Mouse (Mus musculus) kidney, adult 2 months (tissue): Measurements from ENCODE around the gene Mmd. TPM values are rescaled to one million over a fixed set of nuclear protein-coding genes. Genes with fewer than 3 reads are reported as not detected.

Source experiments
- DNase-seq: peaks from one replicate; pipeline ENCODE4 v3.0.0; 2021
- H3K27ac ChIP-seq: fragments of 200-500 bp; 2 replicates; pipeline ENCODE4 v1.5.1; 2012; ENCODE audit warnings: low read depth, low read length, control low read depth, inconsistent platforms; ENCODE audit not compliant: insufficient read depth
- H3K27me3 ChIP-seq: fragments of 200-500 bp; replicated peaks from 2 replicates; pipeline ENCODE4 v1.6.1; 2012; ENCODE audit warnings: mild to moderate bottlenecking, moderate library complexity, low read length, inconsistent platforms; ENCODE audit not compliant: control insufficient read depth, insufficient read depth
- H3K36me3 ChIP-seq: fragments of 200-500 bp; 2 replicates; pipeline ENCODE4 v1.6.1; 2012; ENCODE audit warnings: mild to moderate bottlenecking, moderate library complexity, low read length, inconsistent platforms; ENCODE audit not compliant: control insufficient read depth, insufficient read depth
- H3K4me1 ChIP-seq: fragments of 200-500 bp; 2 replicates; pipeline ENCODE4 v1.6.1; 2011; ENCODE audit warnings: low read length; ENCODE audit not compliant: control insufficient read depth, insufficient read depth
- H3K4me3 ChIP-seq: fragments of 200-500 bp; 2 replicates; pipeline ENCODE4 v1.5.1; 2011; ENCODE audit warnings: mild to moderate bottlenecking, low read depth, low read length, control low read depth; ENCODE audit not compliant: insufficient read depth
- CTCF ChIP-seq: fragments of 200-500 bp; conservative IDR thresholded peaks from 2 replicates; pipeline ENCODE4 v1.5.1; 2011; ENCODE audit warnings: low read depth, mild to moderate bottlenecking, control low read depth, low read length, moderate library complexity, mixed read lengths; ENCODE audit not compliant: insufficient read depth, insufficient read length
- POLR2A ChIP-seq: fragments of 200-500 bp; IDR thresholded peaks from one replicate; pipeline ENCODE4 v1.6.1; 2011; ENCODE audit warnings: low read depth, low read length, control low read depth
- WGBS: fragments of 180-500 bp; shearing (Covaris S2); methylation state at CpG from one replicate; pipeline ENCODE4 v1.1.7; 2018; 5-methylcytosine and 5-hydroxymethylcytosine counted together
- polyA plus RNA-seq: library from polyadenylated mRNA; depleted of rRNA; stranded (reverse); fragments of >200 nt; gene quantifications from 2 replicates; pipeline ENCODE4 v1.2.3, GENCODE M21; 2012; rRNA removed

The Mmd gene
- polyA plus RNA-seq, 1 experiment = 27.6 TPM

GRCm38 (mm10) chr11:90306067-90306466, 56.8 kb downstream of the Mmd start:
- WGBS = 93% methylated on average over 5 of the region's 5 CpGs
- Histone ChIP-seq H3K4me3 (no peak overlapping the region), H3K27me3 (no peaks in the 10 kb centered on the region), H3K27ac (no peak overlapping the region), H3K36me3 (no peaks in the 10 kb centered on the region), H3K4me1 (no peaks in the 10 kb centered on the region)
- no peak for DNase-seq
- TF ChIP-seq POLR2A = no peak
- no peak for TF ChIP-seq CTCF

DNA sequence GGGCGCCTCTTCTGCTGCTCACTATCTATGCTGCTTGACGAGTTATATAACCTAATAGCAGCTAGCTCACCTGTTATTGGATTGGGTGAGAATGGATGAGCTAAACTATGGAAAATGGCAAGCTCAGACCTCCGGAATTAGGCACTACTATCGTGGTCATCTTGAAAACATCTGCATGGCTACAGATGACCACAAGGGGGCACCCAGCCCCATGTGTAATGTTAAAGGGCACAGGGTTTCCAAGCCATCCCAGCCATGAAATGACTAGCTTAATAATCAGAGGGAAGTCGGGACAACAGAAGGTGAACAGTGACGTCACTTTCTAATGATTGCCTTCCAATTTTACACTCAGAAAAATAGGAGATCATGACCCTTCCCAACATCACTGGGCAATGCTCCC, 57.7 kb downstream of the Mmd start:
- TF ChIP-seq CTCF = peak; percentile 88
- TF ChIP-seq POLR2A = no peak
- DNase-seq = peak; percentile 74
- no peak overlapping the region for H3K27ac ChIP-seq
- WGBS = 36% methylated on average over 6 of the region's 6 CpGs
- H3K4me3 ChIP-seq = no peak overlapping the region
- no peaks in the 10 kb centered on the region for H3K27me3 ChIP-seq
- H3K36me3 ChIP-seq = no peaks in the 10 kb centered on the region
- no peaks in the 10 kb centered on the region for H3K4me1 ChIP-seq

DNA sequence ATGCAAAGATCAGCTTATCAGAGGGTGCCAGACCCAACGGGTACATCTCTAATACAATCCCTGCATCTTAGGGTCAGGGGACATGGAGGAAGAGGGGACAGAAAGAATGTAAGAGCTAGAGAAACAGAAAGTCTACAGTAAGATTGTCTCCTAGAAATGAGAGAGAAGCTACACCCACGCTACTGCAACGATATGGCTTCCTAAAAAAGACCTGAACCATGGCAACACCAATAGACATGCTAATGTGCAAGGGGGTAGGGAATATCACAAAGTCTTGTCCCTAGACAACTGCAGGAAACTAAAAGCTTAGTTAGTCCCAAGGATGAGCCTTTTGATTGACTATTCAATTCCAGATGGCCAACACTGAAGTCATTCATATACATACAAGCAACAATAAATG, 65.3 kb downstream of the Mmd start:
- Histone ChIP-seq H3K27me3 (no peaks in the 10 kb centered on the region), H3K27ac (no peak overlapping the region), H3K4me1 (no peaks in the 10 kb centered on the region), H3K4me3 (no peak overlapping the region), H3K36me3 (no peaks in the 10 kb centered on the region)
- no peak for TF ChIP-seq CTCF
- DNase-seq = no peak
- WGBS = 92% methylated on average over 3 of the region's 3 CpGs

GRCm38 (mm10) chr11:90317482-90317881, 68.2 kb downstream of the Mmd start:
- Histone ChIP-seq H3K36me3 (no peaks in the 10 kb centered on the region), H3K4me1 (0 out of 2 replicates have a peak, but pooled peaks cover 3% of the 10 kb centered on the region), H3K27me3 (no peaks in the 10 kb centered on the region), H3K27ac (no peak overlapping the region), H3K4me3 (no peak overlapping the region)
- DNase-seq = peak; percentile 66
- WGBS = 6% methylated on average over 4 of the region's 4 CpGs
- TF ChIP-seq POLR2A (no peak), CTCF (peak; percentile 59)

DNA sequence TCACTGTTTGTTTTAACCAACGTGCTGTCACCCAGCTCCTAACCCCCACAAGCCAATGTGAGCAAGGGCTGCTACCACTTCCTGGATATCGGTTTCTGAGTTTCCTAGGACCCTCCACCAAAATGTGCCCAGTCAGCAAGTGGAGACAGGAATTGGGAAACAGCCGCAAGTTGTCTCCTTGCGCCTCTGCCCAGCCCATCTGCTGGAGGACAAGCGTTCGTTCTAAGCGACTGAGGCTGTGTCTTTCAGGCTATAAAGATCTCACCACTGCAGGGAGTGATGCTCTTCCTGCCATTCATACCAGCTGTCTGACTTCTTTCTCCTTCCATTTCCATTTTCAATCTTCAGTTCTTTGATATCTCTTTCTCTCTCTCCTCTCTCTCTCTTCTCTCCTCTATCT, 71.7 kb downstream of the Mmd start:
- H3K36me3 ChIP-seq = no peaks in the 10 kb centered on the region
- no peak for TF ChIP-seq CTCF
- no peak for TF ChIP-seq POLR2A
- WGBS = 56% methylated on average over 7 of the region's 7 CpGs

DNA sequence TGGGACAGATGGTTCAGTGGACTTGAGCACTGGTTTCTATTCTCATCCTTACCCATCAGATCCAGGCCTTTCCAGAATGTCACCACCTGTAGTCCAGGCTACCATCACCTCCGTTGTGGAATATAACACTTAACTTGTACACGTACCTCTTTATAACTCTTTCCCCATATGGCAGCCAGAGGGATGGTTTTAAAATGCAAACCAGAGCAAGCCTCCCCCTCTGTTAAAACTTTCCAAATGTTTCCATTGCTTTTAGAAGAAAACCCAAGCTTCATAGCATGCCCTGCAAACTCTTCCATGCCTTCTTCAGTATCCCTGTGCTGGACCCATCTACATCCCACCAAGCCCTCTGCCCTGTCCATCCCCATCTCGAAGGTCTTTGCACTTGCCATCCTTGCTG, 75.3 kb downstream of the Mmd start:
- H3K27ac ChIP-seq = no peak overlapping the region
- 0 out of 2 replicates have a peak, but pooled peaks cover 3% of the 10 kb centered on the region for H3K4me1 ChIP-seq
- H3K36me3 ChIP-seq = no peaks in the 10 kb centered on the region
- no peak overlapping the region for H3K4me3 ChIP-seq
- no peak for DNase-seq
- 89% methylated on average over 3 of the region's 3 CpGs for WGBS
- no peak for TF ChIP-seq CTCF
- no peak for TF ChIP-seq POLR2A
- H3K27me3 ChIP-seq = no peaks in the 10 kb centered on the region

More for the DNA sequence above, 71.7 kb downstream of the Mmd start:
- DNase-seq = no peak
- Histone ChIP-seq H3K4me1 (0 out of 2 replicates have a peak, but pooled peaks cover 3% of the 10 kb centered on the region), H3K27ac (no peak overlapping the region), H3K27me3 (no peaks in the 10 kb centered on the region), H3K4me3 (no peak overlapping the region)

DNA sequence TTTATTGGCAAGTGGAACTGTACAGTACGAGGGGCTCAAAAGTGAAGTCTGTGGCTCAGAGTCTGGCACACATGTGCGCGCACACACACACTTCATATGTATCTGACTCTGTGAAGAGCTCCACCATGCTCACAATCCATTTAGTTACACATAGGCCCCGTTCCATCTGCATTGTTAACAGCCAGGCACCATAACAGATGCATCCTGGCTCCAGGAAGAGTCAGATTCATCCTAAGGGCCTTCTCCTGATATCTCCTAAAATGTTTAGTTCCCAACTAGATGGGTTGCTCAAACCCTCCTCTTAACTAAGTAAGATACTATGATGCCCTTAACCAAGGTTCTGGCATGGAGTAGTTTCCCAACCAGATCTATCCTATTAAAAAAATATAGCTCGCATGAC, 76.9 kb downstream of the Mmd start:
- no peak for DNase-seq
- no peak overlapping the region for H3K4me3 ChIP-seq
- 0 out of 2 replicates have a peak, but pooled peaks cover 2% of the 10 kb centered on the region for H3K4me1 ChIP-seq
- H3K27ac ChIP-seq = no peak overlapping the region
- 94% methylated on average over 5 of the region's 5 CpGs for WGBS
- no peaks in the 10 kb centered on the region for H3K27me3 ChIP-seq
- no peaks in the 10 kb centered on the region for H3K36me3 ChIP-seq
- no peak for TF ChIP-seq POLR2A
- TF ChIP-seq CTCF = no peak

DNA sequence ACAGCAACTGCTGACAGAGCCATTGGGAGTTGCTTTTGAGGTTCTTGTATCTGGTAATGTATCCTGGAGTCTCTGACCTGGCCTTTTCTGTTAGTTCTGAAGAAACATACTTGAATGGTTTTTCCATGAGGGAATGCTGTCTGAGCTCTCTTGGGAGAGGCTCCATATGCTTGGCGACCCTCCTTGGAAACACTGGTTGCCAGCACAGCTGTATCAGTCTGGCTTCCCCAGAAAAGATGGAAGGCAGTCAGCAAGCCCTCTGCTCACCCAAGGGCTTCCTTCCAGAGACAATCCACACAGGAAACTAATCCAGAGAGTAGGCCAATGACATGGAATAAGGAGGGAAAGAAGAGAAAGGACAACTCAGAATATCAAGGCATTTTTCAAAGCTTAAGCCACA, 77.6 kb downstream of the Mmd start:
- Histone ChIP-seq H3K4me1 (no peaks in the 10 kb centered on the region), H3K36me3 (no peaks in the 10 kb centered on the region), H3K4me3 (no peak overlapping the region), H3K27ac (no peak overlapping the region), H3K27me3 (no peaks in the 10 kb centered on the region)
- TF ChIP-seq POLR2A = no peak
- no peak for TF ChIP-seq CTCF
- WGBS = 67% methylated on average over 1 of the region's 1 CpGs
- DNase-seq = no peak

Other genes starting within 250 kb of the Mmd start
- 8.7 and 12.3 TPM in 2 replicates for gene Pctp, start 246.6 kb upstream of the Mmd start, polyA plus RNA-seq
- gene Tmem100, start 219.1 kb upstream of the Mmd start, polyA plus RNA-seq = 1.5 and 1.8 TPM in 2 replicates
- 2.5 and 2.8 TPM in 2 replicates for gene Gm45716, start 61.8 kb upstream of the Mmd start, polyA plus RNA-seq
- gene Hlf, start 141.4 kb downstream of the Mmd start, polyA plus RNA-seq = 36.5 and 39.7 TPM in 2 replicates